Mouse (Mus musculus) kidney, adult 2 months (tissue): ENCODE data around the gene Hoxb1. TPM values are rescaled to one million over a fixed set of nuclear protein-coding genes. Genes with fewer than 3 reads are reported as not detected.
A peak's percentile ranks its signal among the peaks of the same experiment; 100 is the strongest.

Experiments
- DNase-seq: peaks from one replicate; pipeline ENCODE4 v3.0.0; 2021
- H3K27ac ChIP-seq: fragments of 200-500 bp; 2 replicates; pipeline ENCODE4 v1.5.1; 2012; ENCODE audit warnings: low read depth, low read length, control low read depth, inconsistent platforms; ENCODE audit not compliant: insufficient read depth
- H3K27me3 ChIP-seq: fragments of 200-500 bp; replicated peaks from 2 replicates; pipeline ENCODE4 v1.6.1; 2012; ENCODE audit warnings: mild to moderate bottlenecking, moderate library complexity, low read length, inconsistent platforms; ENCODE audit not compliant: control insufficient read depth, insufficient read depth
- H3K36me3 ChIP-seq: fragments of 200-500 bp; 2 replicates; pipeline ENCODE4 v1.6.1; 2012; ENCODE audit warnings: mild to moderate bottlenecking, moderate library complexity, low read length, inconsistent platforms; ENCODE audit not compliant: control insufficient read depth, insufficient read depth
- H3K4me1 ChIP-seq: fragments of 200-500 bp; 2 replicates; pipeline ENCODE4 v1.6.1; 2011; ENCODE audit warnings: low read length; ENCODE audit not compliant: control insufficient read depth, insufficient read depth
- H3K4me3 ChIP-seq: fragments of 200-500 bp; 2 replicates; pipeline ENCODE4 v1.5.1; 2011; ENCODE audit warnings: mild to moderate bottlenecking, low read depth, low read length, control low read depth; ENCODE audit not compliant: insufficient read depth
- CTCF ChIP-seq: fragments of 200-500 bp; conservative IDR thresholded peaks from 2 replicates; pipeline ENCODE4 v1.5.1; 2011; ENCODE audit warnings: low read depth, mild to moderate bottlenecking, control low read depth, low read length, moderate library complexity, mixed read lengths; ENCODE audit not compliant: insufficient read depth, insufficient read length
- POLR2A ChIP-seq: fragments of 200-500 bp; IDR thresholded peaks from one replicate; pipeline ENCODE4 v1.6.1; 2011; ENCODE audit warnings: low read depth, low read length, control low read depth
- WGBS: fragments of 180-500 bp; shearing (Covaris S2); methylation state at CpG from one replicate; pipeline ENCODE4 v1.1.7; 2018; 5-methylcytosine and 5-hydroxymethylcytosine counted together
- polyA plus RNA-seq: library from polyadenylated mRNA; depleted of rRNA; stranded (reverse); fragments of >200 nt; gene quantifications from 2 replicates; pipeline ENCODE4 v1.2.3, GENCODE M21; 2012; rRNA removed

Hoxb1 gene
- not detected in 2 replicates for polyA plus RNA-seq

DNA sequence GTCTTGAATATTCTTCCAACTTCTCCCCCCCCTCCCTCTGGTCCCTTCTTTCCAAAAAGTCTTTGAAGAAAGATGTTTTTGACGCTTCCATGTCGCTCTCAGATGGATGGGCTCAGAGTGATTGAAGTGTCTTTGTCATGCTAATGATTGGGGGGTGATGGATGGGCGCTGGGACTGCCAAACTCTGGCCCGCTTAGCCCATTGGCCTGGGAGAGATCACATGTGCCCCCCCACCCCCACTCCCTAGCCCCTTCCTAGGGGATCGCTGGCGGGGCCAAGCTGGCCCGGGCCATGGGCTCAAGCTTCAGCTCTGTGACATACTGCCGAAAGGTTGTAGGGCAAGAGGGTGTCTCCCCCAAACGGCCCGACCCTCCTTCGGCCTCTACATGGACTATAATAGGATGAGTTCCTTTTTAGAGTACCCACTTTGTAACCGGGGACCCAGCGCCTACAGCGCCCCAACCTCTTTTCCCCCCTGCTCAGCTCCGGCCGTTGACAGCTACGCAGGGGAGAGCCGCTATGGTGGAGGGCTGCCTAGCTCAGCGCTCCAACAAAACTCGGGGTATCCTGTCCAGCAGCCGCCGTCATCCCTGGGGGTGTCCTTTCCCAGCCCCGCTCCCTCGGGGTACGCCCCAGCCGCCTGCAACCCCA lies at the start of gene Hoxb1:
Gene Hoxb1, plus strand, starts transcription at position 312 of the 651 bp plus-strand sequence.
- TF ChIP-seq POLR2A (no peak), CTCF (no peak)
- no peaks in the 10 kb centered on the region for H3K4me1 ChIP-seq
- H3K36me3 ChIP-seq: no peaks in the 10 kb centered on the region
- 58% methylated on average over 26 of the region's 26 CpGs for WGBS
- DNase-seq: no peak
- H3K4me3 ChIP-seq: peak within 1 kb of the TSS; percentile 14; the same call in 1 of the 2 replicates
- H3K27me3 ChIP-seq: peaks cover 1% of the 10 kb centered on the region; the same call in 1 of the 2 replicates
- no peak within 1 kb of the TSS for H3K27ac ChIP-seq

DNA sequence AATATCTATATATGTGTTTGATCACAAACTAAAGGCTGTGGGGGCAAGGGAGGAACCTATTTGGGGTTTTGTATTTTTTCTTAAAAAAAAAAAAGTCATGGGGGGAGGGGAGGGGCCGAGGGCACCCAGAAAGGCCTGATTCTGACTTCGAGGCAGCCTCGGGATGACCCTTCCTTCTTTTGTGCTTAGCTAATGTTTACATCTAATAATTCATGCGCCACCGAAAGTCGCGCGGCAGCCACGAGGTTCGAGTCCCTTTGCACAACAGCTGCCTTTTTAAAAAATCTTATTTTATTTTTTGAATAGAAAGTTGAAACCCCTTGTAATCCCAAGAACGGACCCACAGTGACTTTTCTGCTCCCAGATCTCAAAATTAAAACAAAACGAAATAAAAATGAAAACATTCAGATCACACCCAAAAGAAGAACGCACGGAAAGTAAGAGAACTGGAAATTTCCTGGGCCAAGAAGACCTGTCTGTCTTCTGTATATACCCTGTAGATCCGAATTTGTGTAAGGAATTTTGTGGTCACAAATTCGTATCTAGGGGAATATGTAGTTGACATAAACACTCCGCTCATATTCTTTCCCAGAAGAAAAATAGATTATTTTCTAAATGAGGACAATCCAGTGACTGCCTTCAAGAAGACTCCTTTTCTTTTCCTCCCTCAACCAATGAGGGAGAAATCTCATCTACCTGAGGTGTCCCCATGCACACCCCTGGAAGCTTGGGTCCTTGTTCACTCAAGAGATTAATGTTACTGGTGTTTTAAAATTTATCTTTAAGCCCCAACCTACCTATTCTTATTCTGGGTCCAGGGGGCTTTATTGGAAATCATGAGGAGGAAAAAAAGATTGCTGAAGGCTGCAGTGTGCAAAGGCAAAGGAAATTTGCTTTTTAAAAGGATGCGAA lies 48.6 kb upstream of the Hoxb1 start:
- Histone ChIP-seq H3K4me1 (peaks cover 9% of the 10 kb centered on the region; the same call in 1 of the 2 replicates), H3K4me3 (no peak overlapping the region), H3K27ac (peak overlapping the region; percentile 86), H3K36me3 (peaks cover 1% of the 10 kb centered on the region; the same call in 1 of the 2 replicates), H3K27me3 (no peaks in the 10 kb centered on the region)
- TF ChIP-seq POLR2A (no peak), CTCF (no peak)
- DNase-seq: no peak
- WGBS: 24% methylated on average over 18 of the region's 18 CpGs

DNA sequence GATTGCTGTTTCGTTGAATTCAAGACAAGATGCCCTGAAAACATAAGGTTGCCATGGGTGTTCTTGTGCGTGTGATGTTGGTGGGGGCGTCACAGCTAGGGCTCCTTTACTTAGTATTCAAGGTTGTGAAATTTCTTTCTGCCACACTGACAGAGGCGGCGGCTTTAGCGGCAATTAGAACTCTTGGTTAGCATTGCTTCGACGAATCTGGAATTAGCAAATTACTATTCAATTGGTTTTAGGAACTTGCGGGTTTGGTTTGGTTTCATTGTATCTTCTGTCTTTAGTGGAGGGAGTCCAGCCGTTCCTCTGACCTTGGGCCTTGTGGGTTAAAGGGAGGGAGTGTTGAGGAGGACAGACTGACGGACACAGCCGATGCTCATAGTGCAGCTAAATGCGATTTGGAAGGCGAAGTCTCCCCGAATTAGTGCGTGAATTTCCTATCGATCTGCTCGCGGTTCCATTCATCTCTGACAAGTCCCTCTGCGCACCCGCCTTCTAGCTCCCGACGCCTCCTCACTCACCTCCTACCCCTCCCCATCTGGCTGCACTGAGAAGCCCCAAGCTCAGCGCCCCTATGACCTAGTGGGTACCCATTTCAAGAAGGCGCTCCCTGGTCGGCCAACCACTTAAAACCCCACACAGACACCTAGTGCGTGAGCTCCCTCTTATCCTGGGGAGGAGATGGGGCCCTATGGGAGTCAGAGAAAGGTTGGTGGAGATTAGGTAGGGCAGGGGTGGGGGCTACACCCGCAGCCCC lies 47.8 kb upstream of the Hoxb1 start, which contains the start of gene Hoxb4:
Gene Hoxb4, plus strand, starts transcription at position 660 of the 760 bp plus-strand sequence.
- Histone ChIP-seq H3K27ac (peak within 1 kb of the TSS; percentile 99), H3K4me1 (peaks cover 9% of the 10 kb centered on the region; the same call in 1 of the 2 replicates), H3K27me3 (no peaks in the 10 kb centered on the region), H3K4me3 (peak within 1 kb of the TSS; percentile 92), H3K36me3 (peaks cover 1% of the 10 kb centered on the region; the same call in 1 of the 2 replicates)
- WGBS: 12% methylated on average over 28 of the region's 28 CpGs
- no peak for TF ChIP-seq POLR2A
- DNase-seq: no peak

DNA sequence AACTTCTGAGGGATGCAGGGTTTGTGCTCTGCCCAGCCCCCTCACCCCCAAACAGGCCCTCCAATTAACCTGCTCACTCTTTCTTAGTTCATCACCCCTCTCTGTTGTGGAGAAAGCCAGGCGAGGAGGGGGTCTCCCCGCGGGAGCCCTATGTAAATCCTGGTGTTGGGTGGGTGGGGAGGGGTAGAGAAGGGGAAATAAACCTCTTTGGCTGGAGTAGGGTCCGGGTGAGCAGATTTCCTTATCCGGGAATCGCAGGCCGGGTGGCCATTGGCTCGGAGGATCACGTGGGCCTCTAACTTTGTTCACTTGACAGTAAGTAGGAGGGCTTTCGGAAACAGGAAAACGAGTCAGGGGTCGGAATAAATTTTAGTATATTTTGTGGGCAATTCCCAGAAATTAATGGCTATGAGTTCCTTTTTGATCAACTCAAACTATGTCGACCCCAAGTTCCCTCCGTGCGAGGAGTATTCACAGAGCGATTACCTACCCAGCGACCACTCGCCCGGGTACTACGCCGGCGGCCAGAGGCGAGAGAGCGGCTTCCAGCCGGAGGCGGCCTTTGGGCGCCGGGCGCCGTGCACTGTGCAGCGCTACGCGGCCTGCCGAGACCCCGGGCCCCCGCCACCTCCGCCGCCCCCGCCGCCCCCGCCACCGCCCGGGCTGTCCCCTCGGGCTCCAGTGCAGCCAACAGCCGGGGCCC lies 47.0 kb upstream of the Hoxb1 start:
- Histone ChIP-seq H3K27me3 (no peaks in the 10 kb centered on the region), H3K4me1 (peaks cover 6% of the 10 kb centered on the region; the same call in 1 of the 2 replicates), H3K4me3 (peak overlapping the region; percentile 92), H3K27ac (peak overlapping the region; percentile 99), H3K36me3 (peaks cover 1% of the 10 kb centered on the region; the same call in 1 of the 2 replicates)
- WGBS: under 1% methylated on average over 45 of the region's 45 CpGs
- TF ChIP-seq CTCF (no peak), POLR2A (no peak)
- DNase-seq: peak; percentile 95

DNA sequence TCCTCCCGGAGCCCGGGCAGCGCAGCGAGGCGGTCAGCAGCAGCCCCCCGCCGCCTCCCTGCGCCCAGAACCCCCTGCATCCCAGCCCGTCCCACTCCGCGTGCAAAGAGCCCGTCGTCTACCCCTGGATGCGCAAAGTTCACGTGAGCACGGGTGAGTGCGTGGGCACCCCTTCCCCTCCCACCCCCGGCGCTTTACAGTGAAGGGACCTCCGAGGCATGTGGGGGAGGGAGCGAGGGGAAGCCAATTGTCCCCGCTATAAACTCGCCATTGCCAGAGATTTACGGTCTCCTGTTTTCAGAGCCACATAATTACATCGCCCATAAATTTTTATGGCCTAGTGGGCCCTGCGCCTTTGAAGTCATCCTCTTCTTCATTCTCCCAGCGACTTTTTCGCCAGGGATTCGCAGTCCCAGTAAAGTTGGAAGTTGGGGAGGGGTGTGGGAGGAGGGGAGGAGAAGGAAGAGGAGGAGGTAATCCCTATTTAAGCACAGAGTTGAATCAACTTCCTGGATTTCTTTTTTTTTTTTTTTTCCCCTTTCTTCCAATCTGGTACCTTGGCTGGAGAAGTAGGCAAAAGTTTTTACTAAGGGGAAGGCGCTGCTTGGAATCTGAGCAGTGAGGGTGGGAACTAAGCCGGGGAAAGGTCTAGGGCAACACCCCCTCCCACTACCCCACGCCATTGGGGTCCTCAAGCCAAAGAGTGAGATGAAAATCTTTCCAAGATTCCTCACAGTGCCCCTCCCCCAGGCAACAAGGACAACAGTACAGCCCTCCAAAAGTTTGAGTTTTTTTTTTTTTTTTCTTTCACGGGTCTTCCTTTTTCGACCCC lies 46.3 kb upstream of the Hoxb1 start:
- peaks cover 7% of the 10 kb centered on the region; the same call in 1 of the 2 replicates for H3K4me1 ChIP-seq
- TF ChIP-seq CTCF: no peak
- WGBS: under 1% methylated on average over 34 of the region's 34 CpGs
- H3K36me3 ChIP-seq: peaks cover 1% of the 10 kb centered on the region; the same call in 1 of the 2 replicates
- H3K27me3 ChIP-seq: no peaks in the 10 kb centered on the region
- peak overlapping the region; percentile 94 for H3K27ac ChIP-seq
- peak; percentile 77 for DNase-seq
- peak overlapping the region; percentile 92 for H3K4me3 ChIP-seq
